Mouse (Mus musculus) adrenal gland, postnatal 4 days (tissue): ENCODE data around the gene Mpped2. TPM values are rescaled to one million over a fixed set of nuclear protein-coding genes. Genes with fewer than 3 reads are reported as not detected.
A peak's percentile ranks its signal among the peaks of the same experiment; 100 is the strongest.

Experiments used
- DNase-seq, 2 experiments: peaks; one replicate each; pipeline ENCODE4 v3.0.0; 2021 to 2022; ENCODE audit warnings: low spot score in 2 of 2, mixed read lengths in 2 of 2
- total RNA-seq, 2 experiments: library from RNA; stranded (reverse); gene quantifications; 2 replicates each; pipeline ENCODE4 v1.2.3; 2021

Mpped2 gene
- total RNA-seq, 2 experiments from 2014 or later = 40.7 to 46.1 TPM

- no peak for DNase-seq
These were observed 161.1 kb downstream of the Mpped2 start for GRCm38 (mm10) chr2:106854213-106854612.

GRCm38 (mm10) chr2:106854758-106855157, 161.7 kb downstream of the Mpped2 start:
- DNase-seq = no peak

- no peak for DNase-seq
These were observed 162.1 kb downstream of the Mpped2 start for GRCm38 (mm10) chr2:106855184-106855583.

- DNase-seq = peak in 1 of 2 experiments; percentile 10
These were observed 162.7 kb downstream of the Mpped2 start for GRCm38 (mm10) chr2:106855623-106856350.

- DNase-seq = no peak
These were observed 163.4 kb downstream of the Mpped2 start for GRCm38 (mm10) chr2:106856361-106856961.

GRCm38 (mm10) chr2:106857258-106857657, 164.2 kb downstream of the Mpped2 start:
- no peak for DNase-seq

- no peak for DNase-seq
These were observed 164.6 kb downstream of the Mpped2 start for GRCm38 (mm10) chr2:106857711-106858110.

- DNase-seq = no peak
These were observed 168.0 kb downstream of the Mpped2 start for GRCm38 (mm10) chr2:106860856-106861679.

GRCm38 (mm10) chr2:106863050-106863653, 170.1 kb downstream of the Mpped2 start:
- no peak for DNase-seq

- no peak for DNase-seq
These were observed 172.2 kb downstream of the Mpped2 start for GRCm38 (mm10) chr2:106865148-106865786.

GRCm38 (mm10) chr2:106866303-106866702, 173.2 kb downstream of the Mpped2 start:
- no peak for DNase-seq

GRCm38 (mm10) chr2:106870886-106871285, 177.8 kb downstream of the Mpped2 start:
- DNase-seq = no peak

- DNase-seq = no peak
These were observed 180.1 kb downstream of the Mpped2 start for GRCm38 (mm10) chr2:106873166-106873565.

GRCm38 (mm10) chr2:106883390-106883789, 190.3 kb downstream of the Mpped2 start:
- DNase-seq = no peak

GRCm38 (mm10) chr2:106888174-106888573, 195.1 kb downstream of the Mpped2 start:
- DNase-seq = no peak

GRCm38 (mm10) chr2:106889297-106890000, 196.4 kb downstream of the Mpped2 start:
- peak in 1 of 2 experiments; percentile 11 for DNase-seq

GRCm38 (mm10) chr2:106893376-106893775, 200.3 kb downstream of the Mpped2 start:
- no peak for DNase-seq

GRCm38 (mm10) chr2:106895326-106896023, 202.4 kb downstream of the Mpped2 start:
- DNase-seq = no peak

- DNase-seq = no peak
These were observed 202.9 kb downstream of the Mpped2 start for GRCm38 (mm10) chr2:106896024-106896384.
